Mouse (Mus musculus) spleen, postnatal 4 days (tissue): Measurements from ENCODE around the gene Gm10775.

ENCODE experiments used
- DNase-seq, 2 experiments: peaks; one replicate each; pipeline ENCODE4 v3.0.0; 2022; ENCODE audit warnings: low spot score in 2 of 2

The Gm10775 gene

GRCm38 (mm10) chr13:65259239-65259638, at the start of gene Gm10775:
TSS of gene Gm10775 (plus strand) at chr13:65259539.
- DNase-seq = no peak

GRCm38 (mm10) chr13:65225945-65226344, 33.4 kb upstream of the Gm10775 start:
- DNase-seq = no peak

DNA sequence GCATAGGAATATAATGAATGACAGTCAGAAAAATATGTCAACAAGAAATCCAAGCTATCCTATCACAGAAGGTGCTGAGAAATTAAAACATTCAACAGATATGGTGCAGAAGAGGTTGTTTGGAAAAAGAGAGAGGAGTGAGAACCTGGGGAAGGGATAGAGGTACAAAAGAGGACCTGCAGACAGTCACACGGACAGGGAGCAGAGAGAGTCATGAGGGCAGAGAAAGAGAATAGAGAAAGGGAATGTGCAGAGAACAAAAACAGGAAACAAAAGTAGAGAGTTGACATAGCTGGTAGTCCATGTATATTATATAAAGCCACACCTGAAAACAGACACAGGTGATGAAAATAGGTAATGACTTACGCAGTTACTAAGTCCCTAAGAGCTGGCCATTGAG, 32.7 kb upstream of the Gm10775 start:
- DNase-seq = no peak

DNA sequence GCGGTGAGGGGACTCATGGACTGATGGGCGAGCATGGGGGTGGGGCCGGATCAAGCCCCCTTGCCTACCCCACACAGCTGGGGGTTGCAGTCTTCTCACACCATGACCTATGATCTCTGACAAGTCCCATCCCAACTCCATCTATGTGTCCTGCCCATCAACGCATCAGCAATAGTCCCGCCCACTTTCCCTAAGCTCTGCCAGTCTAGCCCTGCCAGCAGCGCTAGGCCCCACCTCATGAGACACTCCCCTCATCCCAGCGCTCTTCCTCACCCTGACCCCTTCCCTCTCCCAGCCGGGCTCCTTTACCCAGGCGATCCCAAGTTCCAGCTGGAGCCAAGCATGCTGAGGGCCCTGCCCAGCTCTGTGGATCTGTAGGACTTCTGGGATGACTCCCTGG, 22.1 kb upstream of the Gm10775 start:
- no peak for DNase-seq

DNA sequence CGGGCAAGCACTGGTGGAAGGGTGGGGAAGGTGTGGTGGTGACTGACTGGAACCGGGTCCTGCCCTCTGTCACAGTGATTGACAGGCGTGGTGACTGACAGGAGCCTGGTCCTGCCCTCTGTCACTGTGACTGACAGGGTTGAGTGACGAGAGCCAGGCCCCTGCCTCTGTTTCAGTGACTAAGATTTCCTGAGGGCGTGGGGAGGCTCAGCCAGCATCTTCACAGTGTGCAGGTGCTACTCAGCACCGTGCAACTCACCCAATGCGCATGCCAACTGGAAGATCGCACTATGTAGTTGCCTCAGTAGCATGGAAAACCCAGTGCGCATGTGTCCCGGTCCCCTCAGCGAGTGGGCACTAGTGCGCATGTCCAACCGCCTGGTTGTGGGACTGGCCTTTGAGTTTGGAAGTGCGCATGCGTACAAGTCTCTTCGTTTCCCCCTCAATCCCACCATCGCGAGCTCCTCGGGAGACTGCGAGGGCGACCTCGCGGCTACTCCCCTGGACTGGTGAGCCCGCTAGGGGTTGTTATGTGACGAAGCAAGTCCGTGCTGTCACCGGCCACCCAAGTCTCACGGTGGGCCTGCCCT, 18.7 kb upstream of the Gm10775 start:
- DNase-seq = peak; percentile 94 to 98

- DNase-seq = peak; percentile 92 to 97
Observed at GRCm38 (mm10) chr13:65241099-65241626, 18.2 kb upstream of the Gm10775 start.

GRCm38 (mm10) chr13:65241627-65242318, 17.6 kb upstream of the Gm10775 start:
- DNase-seq = peak in 1 of 2 experiments; percentile 30

DNA sequence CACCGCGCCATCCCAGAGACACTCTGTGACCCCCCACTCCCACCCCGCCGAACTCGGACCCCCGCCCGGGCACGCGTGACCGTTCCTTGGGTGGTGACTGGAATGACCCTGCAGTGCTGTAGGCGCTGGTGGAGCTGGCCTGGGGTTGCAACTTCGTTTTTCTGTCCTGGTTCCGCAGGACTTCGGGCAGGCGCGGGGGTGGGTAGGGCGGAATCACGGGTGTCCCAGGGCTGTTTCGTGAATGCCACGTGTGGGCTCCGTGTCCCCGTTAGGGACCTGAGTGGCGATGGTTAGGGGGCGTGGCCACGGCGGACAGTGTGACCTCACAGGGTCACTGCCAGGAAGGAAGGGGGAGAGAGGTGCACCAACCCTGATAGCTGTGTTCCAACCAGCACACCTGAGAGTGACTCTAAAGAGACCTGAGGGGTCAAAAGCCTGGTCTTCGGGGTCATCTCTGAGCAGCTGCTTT, 17.0 kb upstream of the Gm10775 start:
- peak in 1 of 2 experiments; percentile 69 for DNase-seq

- no peak for DNase-seq
Observed at GRCm38 (mm10) chr13:65243273-65243672, 16.1 kb upstream of the Gm10775 start.

- peak in 1 of 2 experiments; percentile 58 for DNase-seq
Observed at GRCm38 (mm10) chr13:65258175-65258954, 974 bp upstream of the Gm10775 start.

- peak in 1 of 2 experiments; percentile 52 for DNase-seq
Observed at GRCm38 (mm10) chr13:65262086-65262485, 2.7 kb downstream of the Gm10775 start.

GRCm38 (mm10) chr13:65277994-65278382, 18.6 kb downstream of the Gm10775 start:
- no peak for DNase-seq

GRCm38 (mm10) chr13:65278383-65279341, 19.3 kb downstream of the Gm10775 start, which contains the start of gene Zfp369:
TSS of gene Zfp369 (plus strand) at chr13:65278814.
- peak; percentile 90 to 94 for DNase-seq

DNA sequence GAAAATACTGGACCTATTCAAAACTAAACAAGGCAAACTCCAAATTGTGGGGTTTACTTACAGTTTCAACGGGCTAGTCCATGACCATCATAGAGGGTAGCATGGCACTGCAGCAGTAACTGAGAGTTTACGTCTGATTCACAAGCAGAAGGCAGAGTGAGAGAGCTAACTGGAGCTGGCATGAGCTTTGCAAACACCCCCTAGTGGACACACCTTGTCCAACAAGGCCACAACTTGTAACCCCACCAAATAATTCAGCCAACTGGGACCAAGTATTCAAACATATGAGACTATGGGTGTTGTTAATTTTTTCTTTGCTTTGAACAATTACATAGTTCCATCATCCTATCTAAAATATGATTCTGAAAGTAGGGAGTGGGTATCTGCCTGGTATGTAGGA, 27.4 kb downstream of the Gm10775 start:
- no peak for DNase-seq

GRCm38 (mm10) chr13:65296354-65296753, 37.0 kb downstream of the Gm10775 start:
- no peak for DNase-seq
